Mouse (Mus musculus): Measurements from ENCODE around the gene Pigo. TPM values are rescaled to one million over a fixed set of nuclear protein-coding genes. Genes with fewer than 3 reads are reported as not detected.
A peak's percentile ranks its signal among the peaks of the same experiment; 100 is the strongest.

The Pigo gene
- polyA plus RNA-seq, 1 experiment from 2014 or later = 22.5 TPM

DNA sequence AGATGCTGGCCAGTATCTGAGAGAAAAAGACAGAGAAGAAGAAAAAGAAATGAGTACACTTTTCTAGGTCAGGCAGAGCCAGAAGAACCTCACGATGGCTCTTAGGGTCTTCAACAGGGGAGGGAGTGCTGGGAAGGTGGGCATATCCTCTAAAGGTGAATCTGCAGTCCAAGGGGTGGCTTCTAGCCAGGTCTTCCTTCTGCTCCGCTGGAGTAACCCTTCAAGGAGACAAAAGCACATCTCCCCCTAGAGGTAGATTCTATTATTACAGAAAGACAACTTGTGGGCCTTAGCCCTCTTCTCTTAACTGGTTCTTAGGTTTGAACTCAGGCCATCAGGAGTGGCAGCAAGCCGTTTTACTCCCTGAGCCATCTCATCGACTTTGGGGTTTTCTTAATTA, 27.0 kb upstream of the Pigo start:
- H3K4me2 ChIP-seq = no peak overlapping the region
- H3K4me3 ChIP-seq (ENCODE audit: low read depth, low read length) = no peak overlapping the region
- H3K9me3 ChIP-seq (ENCODE audit: control insufficient read depth, low read length) = no peaks in the 10 kb centered on the region
- WGBS = 11% methylated on average over 4 of the region's 4 CpGs
- H3K27me3 ChIP-seq (replicated peaks; ENCODE audit: control insufficient read depth, insufficient read depth, low read length) = no peaks in the 10 kb centered on the region
- ATAC-seq (replicated peaks; ENCODE audit: low FRiP score) = peak; percentile 47; the same call in 1 of the 2 replicates
- H3K4me1 ChIP-seq (replicated peaks; ENCODE audit: control insufficient read depth, insufficient read depth, low read length) = no peaks in the 10 kb centered on the region
- DNase-seq (ENCODE audit: low spot score) = no peak
- no peaks in the 10 kb centered on the region for H3K36me3 ChIP-seq (ENCODE audit: control insufficient read depth, insufficient read depth, low read length)
- no peak overlapping the region for H3K27ac ChIP-seq (ENCODE audit: low read depth, low read length)
- no peak overlapping the region for H3K9ac ChIP-seq (ENCODE audit: low read depth, low read length)

DNA sequence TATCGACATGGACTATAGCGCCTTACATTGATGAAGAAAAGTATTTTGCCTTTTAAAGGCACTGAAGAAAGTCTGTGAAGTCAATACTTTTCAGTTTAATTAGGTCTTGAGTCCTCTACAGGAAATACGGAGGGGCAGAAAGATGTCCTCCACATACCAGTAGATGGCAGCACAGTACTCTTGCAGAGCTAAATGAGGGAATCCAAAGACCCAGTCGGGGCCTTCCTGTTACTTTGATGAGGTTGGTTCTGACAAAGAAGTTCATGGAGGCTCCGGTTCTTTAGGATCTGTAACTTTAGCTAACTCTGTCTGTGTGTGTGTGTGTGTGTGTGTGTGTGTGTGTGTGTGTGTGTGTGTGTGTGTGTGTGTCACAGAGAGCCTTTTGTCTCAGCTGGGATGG, 21.6 kb upstream of the Pigo start:
- H3K27me3 ChIP-seq (replicated peaks; ENCODE audit: control insufficient read depth, insufficient read depth, low read length) = no peaks in the 10 kb centered on the region
- peak overlapping the region; percentile 25; the same call in 1 of the 2 replicates for H3K4me2 ChIP-seq
- peaks cover 27% of the 10 kb centered on the region for H3K4me1 ChIP-seq (replicated peaks; ENCODE audit: control insufficient read depth, insufficient read depth, low read length)
- H3K27ac ChIP-seq (ENCODE audit: low read depth, low read length) = no peak overlapping the region
- H3K36me3 ChIP-seq (ENCODE audit: control insufficient read depth, insufficient read depth, low read length) = no peaks in the 10 kb centered on the region
- peak; percentile 43 for DNase-seq (ENCODE audit: low spot score)
- no peak overlapping the region for H3K9ac ChIP-seq (ENCODE audit: low read depth, low read length)
- ATAC-seq (replicated peaks; ENCODE audit: low FRiP score) = no peak
- H3K9me3 ChIP-seq (ENCODE audit: control insufficient read depth, low read length) = no peaks in the 10 kb centered on the region
- no peak overlapping the region for H3K4me3 ChIP-seq (ENCODE audit: low read depth, low read length)
- WGBS = 9% methylated on average over 5 of the region's 5 CpGs

DNA sequence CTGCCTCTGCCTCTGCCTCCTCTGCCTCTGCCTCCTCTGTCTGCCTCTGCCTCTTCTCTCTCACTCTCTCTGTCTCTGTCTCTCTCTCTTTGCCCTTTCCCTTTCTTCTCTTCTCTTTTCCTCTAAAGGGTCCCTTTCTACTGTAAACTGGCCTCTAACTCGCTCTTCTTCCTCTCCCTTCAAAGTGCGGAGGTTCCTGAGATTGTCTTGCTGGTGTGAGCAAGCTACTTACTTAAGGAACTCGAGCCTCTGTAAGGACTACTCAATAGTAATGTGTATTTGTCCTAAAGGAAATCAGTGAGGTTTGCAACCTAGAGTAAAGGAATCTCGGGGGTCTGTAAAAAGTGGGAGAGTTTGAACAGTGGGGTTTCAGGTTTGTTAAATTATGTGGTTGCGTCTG, 21.0 kb upstream of the Pigo start:
- ATAC-seq (replicated peaks; ENCODE audit: low FRiP score) (no peak), DNase-seq (ENCODE audit: low spot score) (no peak)
- peak overlapping the region; percentile 25; the same call in 1 of the 2 replicates for H3K4me2 ChIP-seq
- WGBS = 51% methylated on average over 5 of the region's 5 CpGs
- no peak overlapping the region for H3K27ac ChIP-seq (ENCODE audit: low read depth, low read length)
- H3K27me3 ChIP-seq (replicated peaks; ENCODE audit: control insufficient read depth, insufficient read depth, low read length) = no peaks in the 10 kb centered on the region
- no peaks in the 10 kb centered on the region for H3K36me3 ChIP-seq (ENCODE audit: control insufficient read depth, insufficient read depth, low read length)
- peaks cover 27% of the 10 kb centered on the region for H3K4me1 ChIP-seq (replicated peaks; ENCODE audit: control insufficient read depth, insufficient read depth, low read length)
- no peak overlapping the region for H3K9ac ChIP-seq (ENCODE audit: low read depth, low read length)
- H3K4me3 ChIP-seq (ENCODE audit: low read depth, low read length) = no peak overlapping the region
- H3K9me3 ChIP-seq (ENCODE audit: control insufficient read depth, low read length) = no peaks in the 10 kb centered on the region

DNA sequence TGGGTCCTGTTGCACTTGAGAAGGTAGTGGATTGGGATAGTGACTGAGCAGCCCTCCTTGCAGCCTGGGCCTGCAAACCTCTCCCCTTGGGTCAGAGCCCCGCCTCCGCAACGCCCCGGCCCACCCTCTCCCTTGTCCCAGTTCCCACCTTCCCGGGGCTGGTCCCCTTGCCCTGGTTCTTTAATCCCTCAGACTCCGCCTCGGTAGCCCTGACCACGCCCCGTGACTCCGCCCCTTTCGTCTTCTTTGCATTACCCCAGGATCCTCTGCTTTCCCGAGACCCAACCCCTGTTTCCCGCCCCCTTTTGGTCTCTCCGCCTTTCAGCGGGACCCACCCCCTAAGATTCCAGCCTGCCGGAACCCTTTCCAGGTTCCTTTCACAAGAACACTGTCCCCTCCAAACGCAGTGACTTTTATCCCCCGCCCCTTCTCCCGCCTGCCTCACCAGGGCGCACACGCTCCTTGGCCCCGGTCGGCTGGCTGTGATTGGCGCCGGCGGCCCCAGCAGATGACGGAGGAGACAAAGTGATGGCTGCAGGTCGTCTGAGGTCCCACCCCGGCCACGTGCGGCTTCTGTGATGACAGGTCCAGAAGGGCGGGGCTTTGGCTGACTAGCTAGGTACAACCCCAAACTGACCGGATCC, 20.2 kb upstream of the Pigo start, which contains the start of gene Fam214b:
Gene Fam214b (minus strand): TSS at position 562 of the 644 bp plus-strand sequence.
- no peaks in the 10 kb centered on the region for H3K27me3 ChIP-seq (replicated peaks; ENCODE audit: control insufficient read depth, insufficient read depth, low read length)
- no peaks in the 10 kb centered on the region for H3K9me3 ChIP-seq (ENCODE audit: control insufficient read depth, low read length)
- peaks cover 29% of the 10 kb centered on the region for H3K4me1 ChIP-seq (replicated peaks; ENCODE audit: control insufficient read depth, insufficient read depth, low read length)
- peak within 1 kb of the TSS; percentile 51 for H3K4me3 ChIP-seq (ENCODE audit: low read depth, low read length)
- peak within 1 kb of the TSS; percentile 50 for H3K9ac ChIP-seq (ENCODE audit: low read depth, low read length)
- peak within 1 kb of the TSS; percentile 75 for H3K4me2 ChIP-seq
- under 1% methylated on average over 33 of the region's 33 CpGs for WGBS
- no peaks in the 10 kb centered on the region for H3K36me3 ChIP-seq (ENCODE audit: control insufficient read depth, insufficient read depth, low read length)
- no peak within 1 kb of the TSS for H3K27ac ChIP-seq (ENCODE audit: low read depth, low read length)
- ATAC-seq (replicated peaks; ENCODE audit: low FRiP score) (peak; percentile 85), DNase-seq (ENCODE audit: low spot score) (peak; percentile 99)

DNA sequence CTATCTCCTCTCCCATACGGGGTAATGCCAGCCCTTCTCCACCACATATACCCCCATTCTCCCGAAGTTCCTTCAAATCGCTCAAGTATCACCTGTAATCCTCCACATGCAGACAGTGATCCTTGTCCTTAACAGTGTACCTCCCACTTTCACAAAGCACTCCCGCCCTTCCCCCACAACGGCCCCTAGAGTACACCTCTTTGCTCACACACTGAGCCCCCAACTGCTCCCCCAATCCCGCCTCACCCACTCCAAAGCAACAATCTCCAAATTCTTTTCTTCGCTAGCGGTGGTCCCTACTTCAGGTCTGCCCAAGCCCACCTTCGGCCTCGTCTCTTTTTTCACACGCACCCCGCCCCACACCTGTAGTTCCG, 19.7 kb upstream of the Pigo start:
- no peaks in the 10 kb centered on the region for H3K27me3 ChIP-seq (replicated peaks; ENCODE audit: control insufficient read depth, insufficient read depth, low read length)
- ATAC-seq (replicated peaks; ENCODE audit: low FRiP score) (no peak), DNase-seq (ENCODE audit: low spot score) (no peak)
- H3K9ac ChIP-seq (ENCODE audit: low read depth, low read length) = peak overlapping the region; percentile 42; the same call in 1 of the 2 replicates
- peaks cover 33% of the 10 kb centered on the region for H3K4me1 ChIP-seq (replicated peaks; ENCODE audit: control insufficient read depth, insufficient read depth, low read length)
- peak overlapping the region; percentile 51 for H3K4me3 ChIP-seq (ENCODE audit: low read depth, low read length)
- 9% methylated on average over 13 of the region's 13 CpGs for WGBS
- peak overlapping the region; percentile 75 for H3K4me2 ChIP-seq
- no peak overlapping the region for H3K27ac ChIP-seq (ENCODE audit: low read depth, low read length)
- H3K36me3 ChIP-seq (ENCODE audit: control insufficient read depth, insufficient read depth, low read length) = no peaks in the 10 kb centered on the region
- H3K9me3 ChIP-seq (ENCODE audit: control insufficient read depth, low read length) = no peaks in the 10 kb centered on the region

DNA sequence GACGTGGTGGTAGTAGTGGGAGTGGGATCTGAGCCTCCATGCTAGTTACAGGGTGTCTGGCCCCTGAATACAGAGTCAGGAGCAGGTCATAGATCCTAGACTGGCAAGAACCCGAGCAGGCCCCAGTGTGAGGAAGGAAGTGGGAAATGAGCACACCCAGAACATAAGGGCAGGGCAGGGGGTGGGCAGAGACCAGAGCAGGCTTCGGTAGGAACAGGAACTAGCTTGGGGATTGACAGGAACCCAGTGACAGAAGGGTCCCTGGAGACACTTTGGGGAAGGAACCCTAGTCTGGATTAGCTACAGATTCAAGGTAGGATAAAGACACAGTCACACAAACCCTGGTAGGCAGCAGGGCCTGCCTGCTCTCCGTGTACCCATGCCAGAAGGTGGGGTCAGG, 19.1 kb upstream of the Pigo start:
- Histone ChIP-seq H3K4me2 (peak overlapping the region; percentile 75), H3K27me3 (replicated peaks; ENCODE audit: control insufficient read depth, insufficient read depth, low read length) (no peaks in the 10 kb centered on the region), H3K4me3 (ENCODE audit: low read depth, low read length) (no peak overlapping the region; the same call in 1 of the 2 replicates), H3K36me3 (ENCODE audit: control insufficient read depth, insufficient read depth, low read length) (no peaks in the 10 kb centered on the region), H3K9me3 (ENCODE audit: control insufficient read depth, low read length) (no peaks in the 10 kb centered on the region), H3K27ac (ENCODE audit: low read depth, low read length) (peak overlapping the region; percentile 1), H3K9ac (ENCODE audit: low read depth, low read length) (no peak overlapping the region), H3K4me1 (replicated peaks; ENCODE audit: control insufficient read depth, insufficient read depth, low read length) (peaks cover 34% of the 10 kb centered on the region)
- DNase-seq (ENCODE audit: low spot score) (no peak), ATAC-seq (replicated peaks; ENCODE audit: low FRiP score) (no peak)
- WGBS = 22% methylated on average over 4 of the region's 4 CpGs

DNA sequence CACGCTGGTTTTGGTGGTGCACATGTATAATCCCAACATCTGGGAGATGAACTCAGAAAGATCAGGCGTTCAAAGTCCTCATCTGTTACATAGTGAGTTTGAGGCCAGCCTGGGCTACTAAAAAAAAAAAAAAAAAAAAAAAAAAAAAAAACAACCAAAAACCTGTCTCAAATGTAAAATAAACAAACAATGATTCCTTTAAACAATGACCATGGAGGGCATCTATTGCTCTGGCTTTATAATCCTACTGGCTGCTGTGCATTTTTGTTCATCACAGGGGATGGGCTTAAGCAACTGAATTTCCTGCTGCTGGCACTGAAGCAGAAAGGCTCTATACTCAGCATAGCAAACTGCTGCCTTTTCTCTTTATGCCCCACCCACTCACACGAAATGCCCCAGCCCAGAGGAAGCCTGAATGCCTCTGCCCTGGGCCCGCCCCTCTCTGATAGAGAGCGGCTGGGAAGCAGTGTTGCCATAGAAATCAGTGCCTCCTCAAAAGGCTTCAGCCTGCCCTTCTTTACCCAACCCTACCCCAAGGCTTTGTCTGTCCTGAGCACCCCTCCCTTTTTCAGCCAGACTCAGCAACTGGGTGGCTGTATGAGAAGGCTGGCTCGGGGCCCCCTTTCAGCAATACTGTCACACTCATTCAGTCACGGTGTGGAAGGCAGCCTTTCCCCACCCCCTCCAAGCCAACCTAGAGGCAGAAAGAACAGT, 18.2 kb upstream of the Pigo start:
- Histone ChIP-seq H3K4me1 (replicated peaks; ENCODE audit: control insufficient read depth, insufficient read depth, low read length) (peaks cover 43% of the 10 kb centered on the region), H3K27me3 (replicated peaks; ENCODE audit: control insufficient read depth, insufficient read depth, low read length) (no peaks in the 10 kb centered on the region), H3K9me3 (ENCODE audit: control insufficient read depth, low read length) (no peaks in the 10 kb centered on the region), H3K4me3 (ENCODE audit: low read depth, low read length) (no peak overlapping the region), H3K36me3 (ENCODE audit: control insufficient read depth, insufficient read depth, low read length) (no peaks in the 10 kb centered on the region), H3K27ac (ENCODE audit: low read depth, low read length) (peak overlapping the region; percentile 1; the same call in 1 of the 2 replicates), H3K9ac (ENCODE audit: low read depth, low read length) (no peak overlapping the region), H3K4me2 (peak overlapping the region; percentile 75)
- no peak for ATAC-seq (replicated peaks; ENCODE audit: low FRiP score)
- 19% methylated on average over 7 of the region's 7 CpGs for WGBS
- peak; percentile 58 for DNase-seq (ENCODE audit: low spot score)

DNA sequence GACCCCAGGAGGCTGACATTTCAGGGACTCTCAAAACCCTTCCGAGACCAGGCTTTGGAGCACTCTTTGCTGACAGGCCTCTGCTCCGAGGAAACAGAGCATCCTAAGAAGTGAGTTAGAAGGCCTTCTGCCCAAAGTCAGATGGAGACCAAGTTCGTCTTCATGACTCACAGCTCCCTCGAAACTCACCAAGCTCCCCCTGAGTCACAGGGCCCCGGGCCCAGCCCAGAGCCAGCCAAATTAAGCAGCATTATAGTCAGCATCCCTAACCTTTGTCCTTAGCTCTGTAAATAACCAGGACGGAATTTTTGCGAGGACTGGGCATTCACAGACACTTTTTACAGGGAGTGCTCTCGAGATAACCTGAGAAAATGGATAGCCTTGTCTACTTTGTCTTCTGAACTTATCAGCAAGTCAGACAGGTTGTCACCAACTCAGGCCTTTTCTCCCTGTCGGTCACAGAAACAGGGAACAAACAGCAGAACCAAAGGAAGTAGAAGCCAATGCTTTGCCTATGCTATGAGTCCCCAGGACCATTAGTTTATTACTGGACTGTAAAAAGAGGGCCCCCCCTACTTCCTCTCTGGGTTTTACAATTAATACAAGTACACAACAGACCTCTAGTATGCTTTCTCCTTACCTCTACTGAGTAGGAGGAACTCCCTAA, 15.4 kb upstream of the Pigo start:
- H3K36me3 ChIP-seq (ENCODE audit: control insufficient read depth, insufficient read depth, low read length) = peaks cover 5% of the 10 kb centered on the region; the same call in 1 of the 2 replicates
- no peak for ATAC-seq (replicated peaks; ENCODE audit: low FRiP score)
- no peak overlapping the region for H3K4me2 ChIP-seq

More for the DNA sequence above, 15.4 kb upstream of the Pigo start:
- H3K9me3 ChIP-seq (ENCODE audit: control insufficient read depth, low read length) = no peaks in the 10 kb centered on the region
- no peaks in the 10 kb centered on the region for H3K27me3 ChIP-seq (replicated peaks; ENCODE audit: control insufficient read depth, insufficient read depth, low read length)
- 66% methylated on average over 9 of the region's 9 CpGs for WGBS
- no peak overlapping the region for H3K4me3 ChIP-seq (ENCODE audit: low read depth, low read length)
- H3K4me1 ChIP-seq (replicated peaks; ENCODE audit: control insufficient read depth, insufficient read depth, low read length) = peaks cover 68% of the 10 kb centered on the region
- H3K9ac ChIP-seq (ENCODE audit: low read depth, low read length) = no peak overlapping the region
- no peak overlapping the region for H3K27ac ChIP-seq (ENCODE audit: low read depth, low read length)
- DNase-seq (ENCODE audit: low spot score) = no peak

Data from liver, embryonic 11.5 days (tissue).